Mouse (Mus musculus): ENCODE results near the gene Ifna5. TPM values are rescaled to one million over a fixed set of nuclear protein-coding genes. Genes with fewer than 3 reads are reported as not detected.
"Not testable (repeated sequence)": the region's sequence is repeated elsewhere in the genome, so short reads cannot be mapped to it uniquely, and the experiment has no call there.

The Ifna5 gene
- total and polyA plus RNA-seq, 2 experiments from 2014 or later: not detected

- H3K4me1 ChIP-seq (ENCODE audit: insufficient read depth, low read length); H3K9ac ChIP-seq (replicated peaks; ENCODE audit: low read length, poor library complexity, severe bottlenecking); H3K27ac ChIP-seq (ENCODE audit: low read depth, low read length); H3K27me3 ChIP-seq (ENCODE audit: insufficient read depth, low read length); H3K9me3 ChIP-seq (ENCODE audit: low read length); DNase-seq (ENCODE audit: low spot score); H3K36me3 ChIP-seq (ENCODE audit: insufficient read depth, low read length); ATAC-seq (ENCODE audit: low FRiP score); H3K4me3 ChIP-seq (ENCODE audit: low read depth, low read length): not testable (repeated sequence)
- H3K4me2 ChIP-seq (ENCODE audit: low read depth, low read length, poor library complexity, severe bottlenecking): peak overlapping the region; percentile 35
- WGBS: no CpG with 5 or more reads among the region's 34 CpGs
- TF ChIP-seq CTCF (IDR thresholded peaks at IDR 0.05): peak; percentile 14; the same call in 1 of the 2 replicates
These were observed 29.6 kb upstream of the Ifna5 start for GRCm38 (mm10) chr4:88805761-88806160.

- 66% methylated on average over 3 of the region's 3 CpGs for WGBS
- Histone ChIP-seq H3K9ac (replicated peaks; ENCODE audit: low read length, poor library complexity, severe bottlenecking) (no peak within 1 kb of the TSS), H3K4me1 (ENCODE audit: insufficient read depth, low read length) (no peaks in the 10 kb centered on the region), H3K4me3 (ENCODE audit: low read depth, low read length) (no peak within 1 kb of the TSS), H3K4me2 (ENCODE audit: low read depth, low read length, poor library complexity, severe bottlenecking) (no peak within 1 kb of the TSS), H3K36me3 (ENCODE audit: insufficient read depth, low read length) (no peaks in the 10 kb centered on the region), H3K9me3 (ENCODE audit: low read length) (no peaks in the 10 kb centered on the region), H3K27ac (ENCODE audit: low read depth, low read length) (no peak within 1 kb of the TSS), H3K27me3 (ENCODE audit: insufficient read depth, low read length) (no peaks in the 10 kb centered on the region)
- ATAC-seq (ENCODE audit: low FRiP score) (no peak), DNase-seq (ENCODE audit: low spot score) (no peak)
- no peak for TF ChIP-seq CTCF (IDR thresholded peaks at IDR 0.05)
These were observed 19.4 kb upstream of the Ifna5 start, which contains the start of gene Ifna7 for GRCm38 (mm10) chr4:88815928-88816327. Gene Ifna7 (plus strand): TSS chr4:88816228.

GRCm38 (mm10) chr4:88819659-88820058 is 15.7 kb upstream of the Ifna5 start, which contains the start of gene Ifna11:
Gene Ifna11 (plus strand): TSS chr4:88819959.
- Histone ChIP-seq H3K4me2 (ENCODE audit: low read depth, low read length, poor library complexity, severe bottlenecking) (no peak within 1 kb of the TSS), H3K4me3 (ENCODE audit: low read depth, low read length) (no peak within 1 kb of the TSS), H3K27ac (ENCODE audit: low read depth, low read length) (no peak within 1 kb of the TSS), H3K36me3 (ENCODE audit: insufficient read depth, low read length) (no peaks in the 10 kb centered on the region), H3K9ac (replicated peaks; ENCODE audit: low read length, poor library complexity, severe bottlenecking) (no peak within 1 kb of the TSS), H3K9me3 (ENCODE audit: low read length) (no peaks in the 10 kb centered on the region), H3K27me3 (ENCODE audit: insufficient read depth, low read length) (no peaks in the 10 kb centered on the region), H3K4me1 (ENCODE audit: insufficient read depth, low read length) (no peaks in the 10 kb centered on the region)
- 89% methylated on average over 1 of the region's 1 CpGs for WGBS
- ATAC-seq (ENCODE audit: low FRiP score) (no peak), DNase-seq (ENCODE audit: low spot score) (no peak)
- TF ChIP-seq CTCF (IDR thresholded peaks at IDR 0.05): no peak

- H3K4me3 ChIP-seq (ENCODE audit: low read depth, low read length): no peak overlapping the region
- peak; percentile 42 for DNase-seq (ENCODE audit: low spot score)
- ATAC-seq (ENCODE audit: low FRiP score): no peak
- WGBS: 18% methylated on average over 4 of the region's 4 CpGs
- no peak overlapping the region for H3K27ac ChIP-seq (ENCODE audit: low read depth, low read length)
- H3K9me3 ChIP-seq (ENCODE audit: low read length): no peaks in the 10 kb centered on the region
- H3K9ac ChIP-seq (replicated peaks; ENCODE audit: low read length, poor library complexity, severe bottlenecking): no peak overlapping the region
- H3K4me2 ChIP-seq (ENCODE audit: low read depth, low read length, poor library complexity, severe bottlenecking): no peak overlapping the region
- H3K27me3 ChIP-seq (ENCODE audit: insufficient read depth, low read length): no peaks in the 10 kb centered on the region
- H3K36me3 ChIP-seq (ENCODE audit: insufficient read depth, low read length): no peaks in the 10 kb centered on the region
- no peaks in the 10 kb centered on the region for H3K4me1 ChIP-seq (ENCODE audit: insufficient read depth, low read length)
- TF ChIP-seq CTCF (IDR thresholded peaks at IDR 0.05): peak; percentile 75
These were observed 12.3 kb upstream of the Ifna5 start for GRCm38 (mm10) chr4:88822995-88823394.

- H3K9me3 ChIP-seq (ENCODE audit: low read length); H3K4me3 ChIP-seq (ENCODE audit: low read depth, low read length); H3K36me3 ChIP-seq (ENCODE audit: insufficient read depth, low read length); H3K27me3 ChIP-seq (ENCODE audit: insufficient read depth, low read length); ATAC-seq (ENCODE audit: low FRiP score); DNase-seq (ENCODE audit: low spot score); H3K4me2 ChIP-seq (ENCODE audit: low read depth, low read length, poor library complexity, severe bottlenecking); H3K27ac ChIP-seq (ENCODE audit: low read depth, low read length); H3K9ac ChIP-seq (replicated peaks; ENCODE audit: low read length, poor library complexity, severe bottlenecking); H3K4me1 ChIP-seq (ENCODE audit: insufficient read depth, low read length): not testable (repeated sequence)
These were observed 8.2 kb upstream of the Ifna5 start, which contains the start of gene Ifna6 for GRCm38 (mm10) chr4:88827116-88827515. Gene Ifna6 (plus strand): TSS chr4:88827416.

GRCm38 (mm10) chr4:88830523-88830922 is 4.8 kb upstream of the Ifna5 start:
- Histone ChIP-seq H3K36me3 (ENCODE audit: insufficient read depth, low read length) (no peaks in the 10 kb centered on the region), H3K9ac (replicated peaks; ENCODE audit: low read length, poor library complexity, severe bottlenecking) (no peak overlapping the region), H3K9me3 (ENCODE audit: low read length) (no peaks in the 10 kb centered on the region), H3K4me3 (ENCODE audit: low read depth, low read length) (no peak overlapping the region), H3K4me2 (ENCODE audit: low read depth, low read length, poor library complexity, severe bottlenecking) (no peak overlapping the region), H3K4me1 (ENCODE audit: insufficient read depth, low read length) (no peaks in the 10 kb centered on the region), H3K27me3 (ENCODE audit: insufficient read depth, low read length) (no peaks in the 10 kb centered on the region), H3K27ac (ENCODE audit: low read depth, low read length) (no peak overlapping the region)
- no peak for ATAC-seq (ENCODE audit: low FRiP score)
- peak; percentile 74 for TF ChIP-seq CTCF (IDR thresholded peaks at IDR 0.05)
- DNase-seq (ENCODE audit: low spot score): peak; percentile 17
- 19% methylated on average over 4 of the region's 4 CpGs for WGBS

All from midbrain, postnatal 0 days (tissue).